Mouse (Mus musculus): ENCODE data around the gene Dbndd1.

- no peak for TF ChIP-seq CTCF (IDR thresholded peaks at IDR 0.05; ENCODE audit: low read depth, low read length)
- no peak for TF ChIP-seq POLR2A (IDR thresholded peaks at IDR 0.05; ENCODE audit: borderline replicate concordance, low read depth, low read length)
Observed at GRCm38 (mm10) chr8:123516596-123516995, 1.3 kb upstream of the Dbndd1 start.
